In the genomic region with DNA sequence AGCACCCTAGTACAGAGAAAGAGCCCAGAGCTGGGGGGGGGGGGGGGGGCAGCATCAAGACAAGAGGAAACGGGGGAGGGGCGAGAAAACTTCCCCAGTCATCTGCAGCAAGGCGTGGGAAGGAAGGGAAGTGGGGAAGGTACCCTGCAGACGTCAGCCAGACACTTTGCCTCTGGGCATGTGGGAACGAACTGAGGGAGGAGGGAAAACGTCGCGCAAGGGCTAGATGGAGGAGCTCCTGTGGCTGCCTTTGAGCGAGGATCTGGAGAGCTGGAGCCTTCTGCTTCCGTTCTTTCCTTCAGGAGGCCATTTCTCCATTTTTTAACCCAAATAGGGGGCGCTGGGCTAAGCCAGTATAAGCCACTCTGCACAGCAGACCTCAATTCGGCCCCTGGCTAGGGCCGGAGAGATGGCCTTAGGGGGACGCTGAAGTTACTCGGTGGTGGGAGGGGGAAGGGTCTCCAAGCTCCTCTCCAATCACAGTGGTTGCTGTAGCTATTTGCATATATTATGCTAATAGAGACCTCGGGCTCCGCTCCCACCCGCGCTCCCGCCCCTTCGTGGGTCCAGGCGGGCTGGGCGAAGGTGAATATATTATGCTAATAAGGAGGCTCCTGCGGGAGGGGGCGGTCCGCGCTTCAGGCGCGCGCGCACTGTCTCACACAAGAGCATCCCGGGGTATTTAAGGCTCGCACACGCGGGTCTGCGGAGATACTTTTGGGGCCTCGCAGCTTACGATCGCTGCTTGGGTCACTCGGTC, we compare ENCODE assay signal across 8 mouse cellular contexts. TPM values are rescaled to one million over a fixed set of nuclear protein-coding genes. Genes with fewer than 3 reads are reported as not detected.
DNase-seq lines count a peak whose midpoint lies in the region; ATAC-seq and TF ChIP-seq lines count a peak whose summit lies in the region.

No protein-coding gene starts in this region.

- WGBS in forebrain, embryonic 16.5 days: under 1% methylated on average over 40 of the region's 40 CpGs
- 1% methylated on average over 40 of the region's 40 CpGs for WGBS in liver, embryonic 13.5 days (ENCODE audit: insufficient replicate concordance)
- WGBS in stomach, postnatal 0 days: under 1% methylated on average over 40 of the region's 40 CpGs

- H3K27me3 ChIP-seq in forebrain, embryonic 16.5 days (replicated peaks; ENCODE audit: control insufficient read depth, insufficient read depth, low read length): no peaks in the 10 kb centered on the region; the same call in 1 of the 2 replicates
- peaks cover 24% of the 10 kb centered on the region for H3K27me3 ChIP-seq in liver, embryonic 13.5 days
- no peaks in the 10 kb centered on the region for H3K27me3 ChIP-seq in stomach, postnatal 0 days (ENCODE audit: control insufficient read depth, insufficient read depth, low read length)

- no peaks in the 10 kb centered on the region for H3K9me3 ChIP-seq in forebrain, embryonic 16.5 days (ENCODE audit: control insufficient read depth, low read length)
- H3K9me3 ChIP-seq in liver, embryonic 13.5 days (replicated peaks): no peaks in the 10 kb centered on the region
- H3K9me3 ChIP-seq in stomach, postnatal 0 days (ENCODE audit: control insufficient read depth, low read length): no peaks in the 10 kb centered on the region

- H3K4me3 ChIP-seq in forebrain, embryonic 16.5 days (replicated peaks; ENCODE audit: low read length): peak overlapping the region; percentile 60
- H3K4me3 ChIP-seq in liver, embryonic 13.5 days (replicated peaks): peak overlapping the region; percentile 54
- H3K4me3 ChIP-seq in stomach, postnatal 0 days (ENCODE audit: low read depth, low read length): peak overlapping the region; percentile 56

- intact Hi-C loops in heart, postnatal 14 days (cut with DNase I): loop anchor here (5.0 to 10.0 kb wide), 4 partner anchors 204 to 514 kb away; no protein-coding TSS in a partner anchor

- TF ChIP-seq EP300 in stomach, postnatal 0 days (optimal IDR thresholded peaks at IDR 0.05): no peak

- TF ChIP-seq CTCF in stomach, postnatal 0 days (IDR thresholded peaks at IDR 0.05; ENCODE audit: low read depth): peak; percentile 22

- DNase-seq in spleen, adult 18-20 months: peak; percentile 18 to 22
- no peak for DNase-seq in spleen, adult 12 weeks (ENCODE audit: low spot score)
- DNase-seq in heart, postnatal 14 days: peak; percentile 66 to 75
- DNase-seq in kidney, postnatal 36 days: peak; percentile 81 to 82
- DNase-seq in liver, embryonic 13.5 days: peak; percentile 17
- DNase-seq in neural tube, embryonic 10.5 days (ENCODE audit: extremely low spot score, low spot score): peak; percentile 85
- peak; percentile 73 for DNase-seq in stomach, postnatal 0 days (ENCODE audit: low spot score)

- peak overlapping the region; percentile 55 for H3K9ac ChIP-seq in forebrain, embryonic 16.5 days (replicated peaks; ENCODE audit: low read depth, low read length)
- H3K9ac ChIP-seq in liver, embryonic 13.5 days: 0 out of 2 replicates have a peak overlapping the region, but pooled peaks have one; percentile 13
- H3K9ac ChIP-seq in stomach, postnatal 0 days (ENCODE audit: low read length): peak overlapping the region; percentile 61

- H3K27ac ChIP-seq in forebrain, embryonic 16.5 days (ENCODE audit: low read length): no peak overlapping the region
- H3K27ac ChIP-seq in liver, embryonic 13.5 days: peak overlapping the region; percentile 14; the same call in 1 of the 2 replicates
- H3K27ac ChIP-seq in stomach, postnatal 0 days (replicated peaks): peak overlapping the region; percentile 49; the same call in 1 of the 2 replicates

- ATAC-seq in forebrain, embryonic 16.5 days: peak; percentile 94
- ATAC-seq in liver, embryonic 13.5 days (ENCODE audit: low read depth): peak; percentile 81
- ATAC-seq in stomach, postnatal 0 days (ENCODE audit: low FRiP score, low TSS enrichment): peak; percentile 90

- no peaks in the 10 kb centered on the region for H3K36me3 ChIP-seq in forebrain, embryonic 16.5 days (ENCODE audit: control insufficient read depth, insufficient read depth)
- no peaks in the 10 kb centered on the region for H3K36me3 ChIP-seq in liver, embryonic 13.5 days
- no peaks in the 10 kb centered on the region for H3K36me3 ChIP-seq in stomach, postnatal 0 days (ENCODE audit: control insufficient read depth, insufficient read depth, low read length)

- H3K4me1 ChIP-seq in forebrain, embryonic 16.5 days (replicated peaks; ENCODE audit: control insufficient read depth, insufficient read depth, low read length): peaks cover 6% of the 10 kb centered on the region
- no peaks in the 10 kb centered on the region for H3K4me1 ChIP-seq in liver, embryonic 13.5 days (replicated peaks)
- H3K4me1 ChIP-seq in stomach, postnatal 0 days (replicated peaks; ENCODE audit: control insufficient read depth, insufficient read depth): no peaks in the 10 kb centered on the region; the same call in 1 of the 2 replicates

- peak overlapping the region; percentile 100 for H3K4me2 ChIP-seq in forebrain, embryonic 16.5 days (ENCODE audit: low read length)
- peak overlapping the region; percentile 74 for H3K4me2 ChIP-seq in liver, embryonic 13.5 days
- H3K4me2 ChIP-seq in stomach, postnatal 0 days (replicated peaks; ENCODE audit: low read depth): peak overlapping the region; percentile 99

RNA-seq across cellular contexts. Expression of a gene that starts 49.1 kb away (rescaled TPM):
- 4.1 and 6.3 TPM in 2 replicates for polyA plus RNA-seq in forebrain, embryonic 16.5 days (2015; fragmentation: Nextera tagmentation; extraction: Ambion mirVana)
- total RNA-seq in heart, postnatal 14 days (2021): under 1 TPM; 0.67 to 0.68 TPM
- 1.3 and 1.7 TPM in 2 replicates for polyA plus RNA-seq in liver, embryonic 13.5 days (2015; fragmentation: Nextera tagmentation; extraction: Ambion mirVana)
- 1.3 and 1.5 TPM in 2 replicates for polyA plus RNA-seq in stomach, postnatal 0 days (2015; fragmentation: Nextera tagmentation; extraction: Ambion mirVana)
